Mouse (Mus musculus) heart, embryonic 13.5 days (tissue): ENCODE data around the gene C030005K15Rik. TPM values are rescaled to one million over a fixed set of nuclear protein-coding genes. Genes with fewer than 3 reads are reported as not detected.
A peak's percentile ranks its signal among the peaks of the same experiment; 100 is the strongest.

Experiments used
- ATAC-seq: fragments of 200-750 bp; cut with Nextera tagmentation; 2 replicates; pipeline ENCODE4 v1.8.0; 2017; ENCODE audit warnings: moderate TSS enrichment; ENCODE audit not compliant: insufficient number of reproducible peaks, low FRiP score, low TSS enrichment; ENCODE audit errors: extremely low read depth
- H3K27ac ChIP-seq: fragments of 300-500 bp; sonication (generic); replicated peaks from 2 replicates; pipeline ENCODE4 v1.5.1; 2015; ENCODE audit warnings: moderate library complexity, mild to moderate bottlenecking, inconsistent platforms
- H3K27me3 ChIP-seq: fragments of 300-500 bp; sonication (generic); replicated peaks from 2 replicates; pipeline ENCODE4 v1.6.1; 2015; ENCODE audit warnings: mild to moderate bottlenecking, inconsistent platforms
- H3K36me3 ChIP-seq: fragments of 300-500 bp; sonication (generic); 2 replicates; pipeline ENCODE4 v1.6.1; 2015; ENCODE audit warnings: mild to moderate bottlenecking, inconsistent platforms
- H3K4me1 ChIP-seq: fragments of 300-500 bp; sonication (generic); 2 replicates; pipeline ENCODE4 v1.6.1; 2015; ENCODE audit warnings: inconsistent platforms
- H3K4me2 ChIP-seq: fragments of 300-500 bp; sonication (generic); 2 replicates; pipeline ENCODE4 v1.6.1; 2015; ENCODE audit warnings: inconsistent platforms, mild to moderate bottlenecking, moderate library complexity
- H3K4me3 ChIP-seq: fragments of 300-500 bp; sonication (generic); 2 replicates; pipeline ENCODE4 v1.5.1; 2015; ENCODE audit warnings: moderate library complexity, mild to moderate bottlenecking, inconsistent platforms
- H3K9ac ChIP-seq: fragments of 300-500 bp; sonication (generic); 2 replicates; pipeline ENCODE4 v1.6.1; 2015; ENCODE audit warnings: inconsistent platforms, mild to moderate bottlenecking, moderate library complexity
- H3K9me3 ChIP-seq: fragments of 300-500 bp; sonication (generic); 2 replicates; pipeline ENCODE4 v1.6.1; 2016; ENCODE audit warnings: inconsistent platforms
- WGBS: fragments of 180-500 bp; shearing (Covaris S2); methylation state at CpG from one replicate; pipeline ENCODE4 v1.1.7; 2015; ENCODE audit warnings: mixed read lengths; 5-methylcytosine and 5-hydroxymethylcytosine counted together
- polyA plus RNA-seq: library from polyadenylated mRNA; unstranded; fragments of >200 nt; fragmentation: Nextera tagmentation; extraction: Ambion mirVana; gene quantifications from 2 replicates; pipeline ENCODE4 v1.2.1, GENCODE M21; 2015

C030005K15Rik gene
- polyA plus RNA-seq, 1 experiment from 2014 or later: not detected

DNA sequence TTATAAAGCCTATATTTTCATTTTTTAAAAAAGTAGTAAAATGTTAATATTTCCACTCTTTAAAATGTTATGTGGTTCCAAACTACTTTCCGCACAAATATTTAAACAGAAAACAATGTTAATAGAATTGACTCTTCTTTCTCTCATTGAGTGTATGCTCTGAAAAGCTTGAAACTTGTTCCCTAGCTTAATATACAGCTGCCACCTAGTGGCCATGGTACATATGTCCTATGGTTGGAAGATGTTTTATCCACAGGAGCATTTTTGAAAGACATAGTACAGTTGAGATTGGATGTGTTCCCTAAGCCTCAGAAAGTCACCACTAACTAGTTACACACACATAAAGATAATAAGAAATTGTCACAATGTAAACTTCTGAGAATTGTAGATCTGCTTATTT, 22.0 kb downstream of the C030005K15Rik start:
- WGBS: 44% methylated on average over 1 of the region's 1 CpGs
- H3K4me2 ChIP-seq: no peak overlapping the region
- H3K9me3 ChIP-seq: no peaks in the 10 kb centered on the region
- no peaks in the 10 kb centered on the region for H3K4me1 ChIP-seq
- no peak overlapping the region for H3K27ac ChIP-seq
- no peaks in the 10 kb centered on the region for H3K27me3 ChIP-seq
- H3K36me3 ChIP-seq: no peaks in the 10 kb centered on the region
- no peak overlapping the region for H3K4me3 ChIP-seq
- no peak for ATAC-seq
- no peak overlapping the region for H3K9ac ChIP-seq

- Histone ChIP-seq H3K9me3 (no peaks in the 10 kb centered on the region), H3K4me1 (no peaks in the 10 kb centered on the region), H3K36me3 (no peaks in the 10 kb centered on the region), H3K27me3 (no peaks in the 10 kb centered on the region), H3K9ac (no peak overlapping the region), H3K4me3 (no peak overlapping the region), H3K27ac (no peak overlapping the region), H3K4me2 (no peak overlapping the region)
- ATAC-seq: no peak
Measured at GRCm38 (mm10) chr10:97702321-97702720, 24.2 kb downstream of the C030005K15Rik start.

DNA sequence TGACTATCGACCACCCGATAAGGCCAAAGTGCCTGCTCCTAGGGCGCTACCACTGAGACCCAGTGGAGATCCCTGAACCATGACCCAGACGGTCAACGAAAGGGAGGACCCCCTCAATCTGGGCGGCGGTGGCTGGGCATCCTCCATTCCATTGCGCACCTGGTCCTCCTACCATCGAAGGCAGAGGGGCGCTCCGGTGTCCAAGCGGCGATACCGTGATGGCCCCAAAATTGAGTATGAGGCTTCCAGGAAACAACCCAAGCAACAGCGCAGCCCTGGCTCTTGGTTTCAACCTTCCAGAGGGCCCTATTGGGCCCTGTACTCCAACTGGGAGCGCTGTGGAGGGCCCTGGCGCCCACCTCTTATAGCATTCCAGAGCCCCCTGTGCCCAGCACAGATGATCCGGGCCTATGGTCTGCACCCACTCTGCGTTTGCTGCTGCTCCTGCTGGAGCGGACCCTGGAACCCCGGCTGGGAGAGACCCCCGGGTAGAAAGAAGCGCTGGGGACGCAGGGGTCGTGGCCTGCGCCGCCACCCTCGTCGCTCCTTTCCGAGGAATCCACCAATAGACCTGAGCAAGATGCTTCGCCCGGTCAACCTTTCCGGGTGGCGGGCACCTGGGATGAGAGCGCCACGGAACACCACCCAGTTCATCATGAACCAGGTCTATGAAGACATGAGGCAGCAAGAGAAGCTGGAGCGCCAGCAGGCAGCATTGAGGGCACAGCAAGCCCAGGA, 33.0 kb downstream of the C030005K15Rik start:
- no peak overlapping the region for H3K27ac ChIP-seq
- no peak overlapping the region for H3K4me3 ChIP-seq
- H3K27me3 ChIP-seq: no peaks in the 10 kb centered on the region
- no peak for ATAC-seq
- 78% methylated on average over 37 of the region's 37 CpGs for WGBS
- no peak overlapping the region for H3K9ac ChIP-seq
- no peaks in the 10 kb centered on the region for H3K4me1 ChIP-seq
- H3K36me3 ChIP-seq: no peaks in the 10 kb centered on the region
- peaks cover 11% of the 10 kb centered on the region for H3K9me3 ChIP-seq
- no peak overlapping the region for H3K4me2 ChIP-seq

- H3K4me1 ChIP-seq: no peaks in the 10 kb centered on the region
- H3K27me3 ChIP-seq: no peaks in the 10 kb centered on the region
- H3K9ac ChIP-seq: no peak within 1 kb of the TSS
- no peak within 1 kb of the TSS for H3K27ac ChIP-seq
- 65% methylated on average over 20 of the region's 20 CpGs for WGBS
- no peaks in the 10 kb centered on the region for H3K36me3 ChIP-seq
- H3K4me2 ChIP-seq: peak within 1 kb of the TSS; percentile 6
- no peak within 1 kb of the TSS for H3K4me3 ChIP-seq
- peaks cover 11% of the 10 kb centered on the region for H3K9me3 ChIP-seq
- no peak for ATAC-seq
Measured at GRCm38 (mm10) chr10:97692913-97693312, 33.6 kb downstream of the C030005K15Rik start, which contains the start of gene Ccer1. Ccer1 (plus strand) TSS chr10:97693059.

GRCm38 (mm10) chr10:97689425-97689824, 37.1 kb downstream of the C030005K15Rik start:
- Histone ChIP-seq H3K27me3 (no peaks in the 10 kb centered on the region), H3K4me3 (no peak overlapping the region), H3K4me1 (no peaks in the 10 kb centered on the region), H3K27ac (no peak overlapping the region), H3K36me3 (no peaks in the 10 kb centered on the region), H3K9ac (no peak overlapping the region), H3K9me3 (peaks cover 11% of the 10 kb centered on the region), H3K4me2 (no peak overlapping the region)
- no peak for ATAC-seq
- 68% methylated on average over 3 of the region's 3 CpGs for WGBS

GRCm38 (mm10) chr10:97687198-97687597, 39.4 kb downstream of the C030005K15Rik start:
- Histone ChIP-seq H3K27ac (no peak overlapping the region), H3K9me3 (no peaks in the 10 kb centered on the region), H3K4me2 (no peak overlapping the region), H3K27me3 (no peaks in the 10 kb centered on the region), H3K9ac (no peak overlapping the region), H3K36me3 (no peaks in the 10 kb centered on the region), H3K4me1 (no peaks in the 10 kb centered on the region), H3K4me3 (no peak overlapping the region)
- ATAC-seq: no peak
- WGBS: 79% methylated on average over 1 of the region's 1 CpGs

DNA sequence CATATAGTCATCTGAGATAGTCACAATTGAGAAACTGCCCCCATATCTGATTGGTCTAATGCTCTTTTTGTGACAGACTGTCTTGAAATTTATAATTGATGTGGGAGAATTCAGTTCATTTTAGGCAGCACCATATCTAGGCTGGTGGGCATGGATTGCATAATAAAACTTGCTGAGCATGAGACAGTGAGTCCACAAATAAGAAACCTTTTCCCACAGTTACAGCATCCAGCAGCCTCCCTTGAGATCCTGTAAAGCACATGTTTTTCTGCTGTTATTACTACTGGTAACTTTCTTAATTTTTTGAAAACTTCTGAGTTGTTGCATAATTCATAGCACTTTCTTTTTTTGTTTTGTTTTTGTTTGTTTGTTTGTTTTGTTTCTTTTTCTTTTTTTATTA, 43.6 kb downstream of the C030005K15Rik start:
- Histone ChIP-seq H3K27me3 (no peaks in the 10 kb centered on the region), H3K4me3 (no peak overlapping the region), H3K9me3 (no peaks in the 10 kb centered on the region), H3K4me2 (no peak overlapping the region), H3K9ac (no peak overlapping the region), H3K27ac (no peak overlapping the region), H3K36me3 (no peaks in the 10 kb centered on the region), H3K4me1 (no peaks in the 10 kb centered on the region)
- no peak for ATAC-seq

Other genes starting within 250 kb of the C030005K15Rik start
- gene Dcn, start 247.1 kb downstream of the C030005K15Rik start, polyA plus RNA-seq: 171 and 206 TPM in 2 replicates
- 89.6 and 94.8 TPM in 2 replicates for gene Lum, start 161.6 kb downstream of the C030005K15Rik start, polyA plus RNA-seq
- gene Kera, start 119.9 kb downstream of the C030005K15Rik start, polyA plus RNA-seq: 0.07 and 0.13 TPM in 2 replicates
- gene Epyc, start 82.7 kb downstream of the C030005K15Rik start, polyA plus RNA-seq: 0.57 and 0.76 TPM in 2 replicates
- not detected in 2 replicates for gene Ccer1, start 33.7 kb downstream of the C030005K15Rik start, polyA plus RNA-seq